Mouse (Mus musculus) midbrain, embryonic 10.5 days (tissue): ENCODE measurements at regions not wholly inside any gene's neighbourhood (a gene's known extent, or its start where the extent isn't known, plus 50 kb on each side); places are given as distances from the start of the nearest gene placed in this dataset.

Experiments
- DNase-seq: peaks from one replicate; pipeline ENCODE4 v3.0.0-alpha.2; 2017; ENCODE audit warnings: low spot score
- H3K27ac ChIP-seq: fragments of 300-500 bp; sonication (generic); replicated peaks from 2 replicates; pipeline ENCODE4 v1.5.1; 2016; ENCODE audit warnings: mild to moderate bottlenecking
- H3K27me3 ChIP-seq: fragments of 300-500 bp; sonication (generic); 2 replicates; pipeline ENCODE4 v1.6.1; 2016; ENCODE audit warnings: low read depth, mild to moderate bottlenecking; ENCODE audit not compliant: poor library complexity, severe bottlenecking
- H3K36me3 ChIP-seq: fragments of 300-500 bp; sonication (generic); 2 replicates; pipeline ENCODE4 v1.6.1; 2016; ENCODE audit warnings: mild to moderate bottlenecking, moderate library complexity
- H3K4me1 ChIP-seq: fragments of 300-500 bp; sonication (generic); 2 replicates; pipeline ENCODE4 v1.6.1; 2016
- H3K4me3 ChIP-seq: fragments of 300-500 bp; sonication (generic); 2 replicates; pipeline ENCODE4 v1.5.1; 2016; ENCODE audit warnings: mild to moderate bottlenecking, moderate library complexity
- H3K9me3 ChIP-seq: fragments of 300-500 bp; sonication (generic); replicated peaks from 2 replicates; pipeline ENCODE4 v1.6.1; 2016; ENCODE audit warnings: mild to moderate bottlenecking
- WGBS: fragments of 180-500 bp; shearing (Covaris S2); methylation state at CpG from one replicate; pipeline ENCODE4 v1.1.7; 2016; 5-methylcytosine and 5-hydroxymethylcytosine counted together

DNA sequence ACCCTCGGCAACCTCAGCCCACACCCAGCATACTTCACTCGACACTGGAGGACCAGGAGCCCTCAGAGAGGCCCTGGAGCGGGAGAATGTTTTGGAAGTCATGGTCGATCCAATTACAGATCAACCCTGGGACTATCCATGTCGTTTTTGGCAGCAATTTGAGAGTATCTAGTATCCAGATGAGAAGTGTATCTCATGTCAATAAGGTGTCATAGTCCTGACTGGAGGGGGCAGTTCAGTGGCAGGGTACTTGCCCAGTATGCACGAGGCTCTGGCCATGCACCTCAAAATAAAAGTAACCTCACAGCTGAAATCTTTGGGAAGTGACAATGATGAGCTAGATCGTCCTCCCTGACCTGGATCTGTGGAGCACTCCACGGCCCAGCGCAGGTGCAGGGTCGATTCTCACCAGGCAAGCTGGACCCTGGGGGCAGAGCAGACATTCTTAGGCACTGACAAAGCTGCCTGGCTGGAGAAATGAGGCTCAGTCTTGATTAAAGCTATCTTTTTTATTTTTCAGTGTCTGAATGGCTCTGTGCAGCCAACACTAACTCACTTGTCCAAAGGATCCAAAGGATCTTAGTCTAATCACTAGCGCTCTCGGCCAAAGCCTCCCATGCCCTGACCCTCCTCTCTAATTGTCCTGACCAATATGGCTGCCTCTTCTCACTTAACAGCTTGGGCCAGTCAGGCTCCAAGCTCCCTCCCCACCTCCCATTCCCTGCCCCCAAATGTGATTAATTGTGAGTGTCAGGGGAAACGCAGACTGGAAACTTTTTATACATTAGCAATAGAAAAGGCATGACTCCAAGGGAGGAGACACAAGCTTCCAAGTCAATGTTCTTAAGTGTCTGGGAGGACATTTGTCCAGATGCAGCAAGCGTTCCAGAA lies 146.0 kb downstream of the Mtx3 start:
- H3K4me3 ChIP-seq = no peak overlapping the region

More for the DNA sequence above, 146.0 kb downstream of the Mtx3 start:
- no peak for DNase-seq
- Histone ChIP-seq H3K27me3 (peaks cover 11% of the 10 kb centered on the region; the same call in 1 of the 2 replicates), H3K27ac (no peak overlapping the region), H3K36me3 (no peaks in the 10 kb centered on the region), H3K4me1 (peaks cover 3% of the 10 kb centered on the region; the same call in 1 of the 2 replicates), H3K9me3 (no peaks in the 10 kb centered on the region)
- 86% methylated on average over 14 of the region's 14 CpGs for WGBS
